ENCODE assay signal across 8 mouse cellular contexts in genomic region chr6:143373686-143374273, GRCm38 (mm10).
DNase-seq lines count a peak whose midpoint lies in the region; ATAC-seq and TF ChIP-seq lines count a peak whose summit lies in the region.

No protein-coding gene starts in this region.

- H3K9me3 ChIP-seq in neural tube, embryonic 12.5 days: no peaks in the 10 kb centered on the region

- no peak overlapping the region for H3K9ac ChIP-seq in liver, adult 2 months (ENCODE audit: low read depth, low read length)
- H3K9ac ChIP-seq in neural tube, embryonic 12.5 days: no peak overlapping the region

- H3K4me3 ChIP-seq in C2C12 (ENCODE audit: insufficient read depth, poor library complexity, severe bottlenecking): no peak overlapping the region
- no peak overlapping the region for H3K4me3 ChIP-seq in cortical plate, adult 2 months (ENCODE audit: insufficient read depth, low read length)
- no peak overlapping the region for H3K4me3 ChIP-seq in liver, adult 2 months (ENCODE audit: insufficient read depth, low read depth, low read length)
- no peak overlapping the region for H3K4me3 ChIP-seq in neural tube, embryonic 12.5 days

- no peak overlapping the region for H3ac ChIP-seq in C2C12 (ENCODE audit: control insufficient read depth, insufficient read length, low read depth)

- intact Hi-C loops in gastrocnemius, postnatal 14 days (cut with DNase I; ENCODE audit: low total_unique reads): no loop called here

- no peaks in the 10 kb centered on the region for H3K79me3 ChIP-seq in C2C12 (ENCODE audit: low read depth)

- TF ChIP-seq POLR2A in cortical plate, adult 2 months (IDR thresholded peaks at IDR 0.05; ENCODE audit: extremely low read depth, insufficient read depth, low read length): no peak
- no peak for TF ChIP-seq POLR2A in liver, adult 2 months (IDR thresholded peaks at IDR 0.05; ENCODE audit: extremely low read depth, insufficient read depth, low read length)

- TF ChIP-seq CTCF in C2C12 (IDR thresholded peaks at IDR 0.05; ENCODE audit: control insufficient read depth, insufficient read depth, insufficient read length): peak; percentile 49
- TF ChIP-seq CTCF in cortical plate, adult 2 months (IDR thresholded peaks at IDR 0.05; ENCODE audit: extremely low read depth, insufficient read depth, low read length): peak; percentile 75
- TF ChIP-seq CTCF in liver, adult 2 months (IDR thresholded peaks at IDR 0.05; ENCODE audit: low read depth, low read length): peak; percentile 94

- no peaks in the 10 kb centered on the region; the same call in 1 of the 2 replicates for H3K4me1 ChIP-seq in cortical plate, adult 2 months (ENCODE audit: control insufficient read depth, insufficient read depth, low read length)
- H3K4me1 ChIP-seq in liver, adult 2 months (ENCODE audit: control insufficient read depth, insufficient read depth, low read length): no peaks in the 10 kb centered on the region
- no peaks in the 10 kb centered on the region for H3K4me1 ChIP-seq in neural tube, embryonic 12.5 days

- H3K27me3 ChIP-seq in C2C12 (ENCODE audit: control insufficient read depth, insufficient read depth, insufficient read length): no peaks in the 10 kb centered on the region
- H3K27me3 ChIP-seq in liver, adult 2 months (ENCODE audit: control insufficient read depth, insufficient read depth, low read length): no peaks in the 10 kb centered on the region
- H3K27me3 ChIP-seq in neural tube, embryonic 12.5 days (replicated peaks): no peaks in the 10 kb centered on the region

- H3K36me3 ChIP-seq in C2C12 (ENCODE audit: control insufficient read depth, insufficient read depth): no peaks in the 10 kb centered on the region
- no peaks in the 10 kb centered on the region for H3K36me3 ChIP-seq in liver, adult 2 months (ENCODE audit: control insufficient read depth, insufficient read depth, low read length)
- H3K36me3 ChIP-seq in neural tube, embryonic 12.5 days: no peaks in the 10 kb centered on the region

- 51% methylated on average over 15 of the region's 15 CpGs for WGBS in liver, adult 2 months
- 64% methylated on average over 15 of the region's 15 CpGs for WGBS in neural tube, embryonic 12.5 days

- no peaks in the 10 kb centered on the region for H3K79me2 ChIP-seq in C2C12 (ENCODE audit: control insufficient read depth, insufficient read depth)
- H3K79me2 ChIP-seq in liver, adult 2 months (ENCODE audit: control insufficient read depth, insufficient read depth, low read length): no peaks in the 10 kb centered on the region

- H3K4me2 ChIP-seq in neural tube, embryonic 12.5 days (replicated peaks): no peak overlapping the region

- peak; percentile 61 for DNase-seq in adipocyte (ENCODE audit: low spot score)
- peak; percentile 29 for DNase-seq in gastrocnemius, postnatal 14 days
- DNase-seq in kidney, adult 9 months: peak; percentile 49
- DNase-seq in liver, adult 2 months (ENCODE audit: extremely low read depth, low read depth, low spot score): peak; percentile 39
- peak; percentile 37 for DNase-seq in thymus, postnatal 0 days (ENCODE audit: low spot score)

- no peak overlapping the region for H3K27ac ChIP-seq in cortical plate, adult 2 months (ENCODE audit: insufficient read depth, low read length)
- no peak overlapping the region for H3K27ac ChIP-seq in liver, adult 2 months (replicated peaks; ENCODE audit: insufficient read depth, low read depth, low read length)
- H3K27ac ChIP-seq in neural tube, embryonic 12.5 days: no peak overlapping the region

- ATAC-seq in neural tube, embryonic 12.5 days (ENCODE audit: low FRiP score, low read depth): peak; percentile 50; the same call in 1 of the 2 replicates

TF ChIP-seq in C2C12, 6 proteins besides CTCF, POLR2A, EP300 and RAD21:
- TF ChIP-seq CEBPB (IDR thresholded peaks at IDR 0.05; ENCODE audit: low read depth): no peak
- TF ChIP-seq MYOD1 (IDR thresholded peaks at IDR 0.05; ENCODE audit: control insufficient read depth, insufficient read length, low read depth): no peak
- no peak for TF ChIP-seq FOSL1 (IDR thresholded peaks at IDR 0.05; ENCODE audit: insufficient read depth, low read length, poor library complexity, severe bottlenecking)
- no peak for TF ChIP-seq USF1 (IDR thresholded peaks at IDR 0.05; ENCODE audit: low read depth)
- no peak for TF ChIP-seq MYOG (IDR thresholded peaks at IDR 0.05; ENCODE audit: control insufficient read depth, extremely low read depth, insufficient read length)
- TF ChIP-seq MAX (IDR thresholded peaks at IDR 0.05): no peak
